Mouse (Mus musculus): ENCODE data around the gene Mst1r. TPM values are rescaled to one million over a fixed set of nuclear protein-coding genes. Genes with fewer than 3 reads are reported as not detected.

The Mst1r gene
- polyA plus RNA-seq (2015; fragmentation: Nextera tagmentation; extraction: Ambion mirVana), result 1.2 and 2.3 TPM in 2 replicates

- H3K4me1 ChIP-seq (replicated peaks), result peaks cover 28% of the 10 kb centered on the region
- peak within 1 kb of the TSS; percentile 28 for H3K4me3 ChIP-seq (replicated peaks)
- H3K9me3 ChIP-seq, result no peaks in the 10 kb centered on the region
- no peak within 1 kb of the TSS for H3K27ac ChIP-seq
- peaks cover 34% of the 10 kb centered on the region for H3K27me3 ChIP-seq
- WGBS, result 23% methylated on average over 19 of the region's 19 CpGs
- ATAC-seq, result peak; percentile 44; the same call in 1 of the 2 replicates
- H3K4me2 ChIP-seq (replicated peaks), result peak within 1 kb of the TSS; percentile 54
- H3K36me3 ChIP-seq, result peaks cover 14% of the 10 kb centered on the region
- peak within 1 kb of the TSS; percentile 56 for H3K9ac ChIP-seq (replicated peaks)
Measured at GRCm38 (mm10) chr9:107906252-107906966, at the start of gene Mst1r. TSS of gene Mst1r (plus strand) at chr9:107906873.

- Histone ChIP-seq H3K4me2 (replicated peaks) (no peak overlapping the region), H3K4me3 (replicated peaks) (no peak overlapping the region), H3K9ac (replicated peaks) (no peak overlapping the region), H3K27me3 (no peaks in the 10 kb centered on the region), H3K9me3 (no peaks in the 10 kb centered on the region), H3K27ac (no peak overlapping the region), H3K36me3 (peaks cover 26% of the 10 kb centered on the region), H3K4me1 (replicated peaks) (no peaks in the 10 kb centered on the region)
- no peak for ATAC-seq
- 96% methylated on average over 3 of the region's 3 CpGs for WGBS
Measured at GRCm38 (mm10) chr9:107858343-107858742, 48.3 kb upstream of the Mst1r start.

- Histone ChIP-seq H3K4me3 (replicated peaks) (no peak overlapping the region), H3K4me2 (replicated peaks) (no peak overlapping the region), H3K9ac (replicated peaks) (no peak overlapping the region), H3K9me3 (no peaks in the 10 kb centered on the region), H3K27ac (no peak overlapping the region), H3K36me3 (peaks cover 10% of the 10 kb centered on the region), H3K4me1 (replicated peaks) (peaks cover 3% of the 10 kb centered on the region; the same call in 1 of the 2 replicates), H3K27me3 (no peaks in the 10 kb centered on the region)
- 78% methylated on average over 1 of the region's 1 CpGs for WGBS
- no peak for ATAC-seq
Measured at GRCm38 (mm10) chr9:107864493-107864892, 42.2 kb upstream of the Mst1r start.

- WGBS, result 97% methylated on average over 2 of the region's 2 CpGs
- H3K4me1 ChIP-seq (replicated peaks), result peaks cover 11% of the 10 kb centered on the region
- H3K27me3 ChIP-seq, result no peaks in the 10 kb centered on the region
- no peak overlapping the region for H3K4me2 ChIP-seq (replicated peaks)
- no peak for ATAC-seq
- no peak overlapping the region for H3K9ac ChIP-seq (replicated peaks)
- H3K36me3 ChIP-seq, result peaks cover 7% of the 10 kb centered on the region; the same call in 1 of the 2 replicates
- no peaks in the 10 kb centered on the region for H3K9me3 ChIP-seq
- no peak overlapping the region for H3K4me3 ChIP-seq (replicated peaks)
- H3K27ac ChIP-seq, result no peak overlapping the region
Measured at GRCm38 (mm10) chr9:107866081-107866480, 40.6 kb upstream of the Mst1r start.

GRCm38 (mm10) chr9:107872350-107873098 is 34.1 kb upstream of the Mst1r start:
- peak overlapping the region; percentile 99 for H3K4me3 ChIP-seq (replicated peaks)
- no peaks in the 10 kb centered on the region for H3K27me3 ChIP-seq
- H3K4me1 ChIP-seq (replicated peaks), result peaks cover 24% of the 10 kb centered on the region
- ATAC-seq, result peak; percentile 100
- under 1% methylated on average over 73 of the region's 80 CpGs for WGBS
- H3K36me3 ChIP-seq, result peaks cover 4% of the 10 kb centered on the region; the same call in 1 of the 2 replicates
- H3K4me2 ChIP-seq (replicated peaks), result peak overlapping the region; percentile 74
- peak overlapping the region; percentile 96 for H3K27ac ChIP-seq
- peak overlapping the region; percentile 98 for H3K9ac ChIP-seq (replicated peaks)
- no peaks in the 10 kb centered on the region for H3K9me3 ChIP-seq

GRCm38 (mm10) chr9:107873137-107873536 is 33.5 kb upstream of the Mst1r start, which contains the start of gene Rbm6:
TSS of gene Rbm6 (minus strand) at chr9:107873237.
- ATAC-seq, result no peak
- Histone ChIP-seq H3K4me1 (replicated peaks) (peaks cover 24% of the 10 kb centered on the region), H3K9ac (replicated peaks) (peak within 1 kb of the TSS; percentile 98), H3K27me3 (no peaks in the 10 kb centered on the region), H3K9me3 (no peaks in the 10 kb centered on the region), H3K36me3 (peaks cover 4% of the 10 kb centered on the region; the same call in 1 of the 2 replicates), H3K4me2 (replicated peaks) (peak within 1 kb of the TSS; percentile 74), H3K4me3 (replicated peaks) (peak within 1 kb of the TSS; percentile 99), H3K27ac (peak within 1 kb of the TSS; percentile 96)
- WGBS, result 12% methylated on average over 14 of the region's 14 CpGs

GRCm38 (mm10) chr9:107880411-107880810 is 26.3 kb upstream of the Mst1r start:
- ATAC-seq, result no peak
- 81% methylated on average over 4 of the region's 4 CpGs for WGBS
- Histone ChIP-seq H3K9me3 (no peaks in the 10 kb centered on the region), H3K27me3 (no peaks in the 10 kb centered on the region), H3K27ac (no peak overlapping the region), H3K4me3 (replicated peaks) (no peak overlapping the region), H3K9ac (replicated peaks) (no peak overlapping the region), H3K36me3 (no peaks in the 10 kb centered on the region), H3K4me1 (replicated peaks) (no peaks in the 10 kb centered on the region), H3K4me2 (replicated peaks) (no peak overlapping the region)

GRCm38 (mm10) chr9:107887804-107888266 is 18.8 kb upstream of the Mst1r start, which contains the start of gene Mon1a:
TSS of gene Mon1a (plus strand) at chr9:107888151.
- peak within 1 kb of the TSS; percentile 76 for H3K9ac ChIP-seq (replicated peaks)
- ATAC-seq, result peak; percentile 96
- peaks cover 17% of the 10 kb centered on the region for H3K4me1 ChIP-seq (replicated peaks)
- H3K9me3 ChIP-seq, result no peaks in the 10 kb centered on the region
- peak within 1 kb of the TSS; percentile 71 for H3K4me3 ChIP-seq (replicated peaks)
- WGBS, result under 1% methylated on average over 27 of the region's 28 CpGs
- peaks cover 2% of the 10 kb centered on the region; the same call in 1 of the 2 replicates for H3K36me3 ChIP-seq
- peak within 1 kb of the TSS; percentile 62 for H3K27ac ChIP-seq
- H3K4me2 ChIP-seq (replicated peaks), result peak within 1 kb of the TSS; percentile 79
- peaks cover 16% of the 10 kb centered on the region for H3K27me3 ChIP-seq

GRCm38 (mm10) chr9:107888267-107888850 is 18.3 kb upstream of the Mst1r start:
- Histone ChIP-seq H3K9ac (replicated peaks) (peak overlapping the region; percentile 76), H3K27ac (peak overlapping the region; percentile 62), H3K36me3 (peaks cover 2% of the 10 kb centered on the region; the same call in 1 of the 2 replicates), H3K9me3 (no peaks in the 10 kb centered on the region), H3K4me2 (replicated peaks) (peak overlapping the region; percentile 79), H3K27me3 (peaks cover 16% of the 10 kb centered on the region), H3K4me3 (replicated peaks) (peak overlapping the region; percentile 71), H3K4me1 (replicated peaks) (peaks cover 17% of the 10 kb centered on the region)
- WGBS, result under 1% methylated on average over 18 of the region's 18 CpGs
- peak; percentile 91 for ATAC-seq

- Histone ChIP-seq H3K36me3 (peaks cover 2% of the 10 kb centered on the region; the same call in 1 of the 2 replicates), H3K27ac (no peak overlapping the region), H3K4me3 (replicated peaks) (no peak overlapping the region), H3K9me3 (no peaks in the 10 kb centered on the region), H3K9ac (replicated peaks) (no peak overlapping the region), H3K4me1 (replicated peaks) (peaks cover 17% of the 10 kb centered on the region), H3K27me3 (peaks cover 16% of the 10 kb centered on the region), H3K4me2 (replicated peaks) (no peak overlapping the region)
- ATAC-seq, result no peak
- WGBS, result 95% methylated on average over 6 of the region's 6 CpGs
Measured at GRCm38 (mm10) chr9:107890260-107890659, 16.4 kb upstream of the Mst1r start.

GRCm38 (mm10) chr9:107891023-107891422 is 15.7 kb upstream of the Mst1r start:
- Histone ChIP-seq H3K4me1 (replicated peaks) (peaks cover 17% of the 10 kb centered on the region), H3K9ac (replicated peaks) (no peak overlapping the region), H3K4me3 (replicated peaks) (no peak overlapping the region), H3K9me3 (no peaks in the 10 kb centered on the region), H3K4me2 (replicated peaks) (no peak overlapping the region), H3K27ac (no peak overlapping the region), H3K36me3 (peaks cover 6% of the 10 kb centered on the region; the same call in 1 of the 2 replicates), H3K27me3 (peaks cover 12% of the 10 kb centered on the region)
- 100% methylated on average over 1 of the region's 1 CpGs for WGBS
- ATAC-seq, result no peak

Data from midbrain, embryonic 13.5 days (tissue).